Mouse (Mus musculus) heart, postnatal 0 days (tissue): ENCODE data around the gene Bcl2l2.

Source experiments
- CTCF ChIP-seq: IDR thresholded peaks from 2 replicates; pipeline ENCODE4 v1.5.1; 2016; ENCODE audit warnings: antibody characterized with exemption, control low read depth, low read depth
- EP300 ChIP-seq: IDR thresholded peaks from 2 replicates; pipeline ENCODE4 v1.6.1; 2016; ENCODE audit warnings: antibody characterized with exemption, low read depth

GRCm38 (mm10) chr14:54864313-54865036 lies 18.7 kb upstream of the Bcl2l2 start:
- TF ChIP-seq EP300 (no peak), CTCF (no peak)
